Mouse (Mus musculus) neural tube, embryonic 15.5 days (tissue): ENCODE measurements around the gene Dlg2. TPM values are rescaled to one million over a fixed set of nuclear protein-coding genes. Genes with fewer than 3 reads are reported as not detected.

Source experiments
- ATAC-seq: fragments of 200-750 bp; cut with Nextera tagmentation; 2 replicates; pipeline ENCODE4 v1.8.0; 2017; ENCODE audit warnings: mild to moderate bottlenecking, moderate TSS enrichment, moderate library complexity; ENCODE audit not compliant: low FRiP score
- H3K27ac ChIP-seq: fragments of 300-500 bp; sonication (generic); replicated peaks from 2 replicates; pipeline ENCODE4 v1.5.1; 2015; ENCODE audit warnings: mild to moderate bottlenecking, inconsistent platforms
- H3K27me3 ChIP-seq: fragments of 300-500 bp; sonication (generic); replicated peaks from 2 replicates; pipeline ENCODE4 v1.6.1; 2015; ENCODE audit warnings: inconsistent platforms
- H3K36me3 ChIP-seq: fragments of 300-500 bp; sonication (generic); 2 replicates; pipeline ENCODE4 v1.6.1; 2015; ENCODE audit warnings: inconsistent platforms
- H3K4me1 ChIP-seq: fragments of 300-500 bp; sonication (generic); 2 replicates; pipeline ENCODE4 v1.6.1; 2015; ENCODE audit warnings: inconsistent platforms
- H3K4me2 ChIP-seq: fragments of 300-500 bp; sonication (generic); 2 replicates; pipeline ENCODE4 v1.6.1; 2015; ENCODE audit warnings: inconsistent platforms, mild to moderate bottlenecking, moderate library complexity
- H3K4me3 ChIP-seq: fragments of 300-500 bp; sonication (generic); replicated peaks from 2 replicates; pipeline ENCODE4 v1.5.1; 2015; ENCODE audit warnings: mild to moderate bottlenecking, inconsistent platforms
- H3K9ac ChIP-seq: fragments of 300-500 bp; sonication (generic); replicated peaks from 2 replicates; pipeline ENCODE4 v1.6.1; 2015; ENCODE audit warnings: mild to moderate bottlenecking, inconsistent platforms
- H3K9me3 ChIP-seq: fragments of 300-500 bp; sonication (generic); replicated peaks from 2 replicates; pipeline ENCODE4 v1.6.1; 2016; ENCODE audit warnings: inconsistent platforms
- WGBS: fragments of 180-500 bp; shearing (Covaris S2); methylation state at CpG from one replicate; pipeline ENCODE4 v1.1.7; 2015; ENCODE audit warnings: mixed read lengths; 5-methylcytosine and 5-hydroxymethylcytosine counted together
- polyA plus RNA-seq: library from polyadenylated mRNA; unstranded; fragments of >200 nt; fragmentation: Nextera tagmentation; extraction: Ambion mirVana; gene quantifications from 2 replicates; pipeline ENCODE4 v1.2.1, GENCODE M21; 2015

The Dlg2 gene
- polyA plus RNA-seq, 1 experiment from 2014 or later = 29.9 TPM

DNA sequence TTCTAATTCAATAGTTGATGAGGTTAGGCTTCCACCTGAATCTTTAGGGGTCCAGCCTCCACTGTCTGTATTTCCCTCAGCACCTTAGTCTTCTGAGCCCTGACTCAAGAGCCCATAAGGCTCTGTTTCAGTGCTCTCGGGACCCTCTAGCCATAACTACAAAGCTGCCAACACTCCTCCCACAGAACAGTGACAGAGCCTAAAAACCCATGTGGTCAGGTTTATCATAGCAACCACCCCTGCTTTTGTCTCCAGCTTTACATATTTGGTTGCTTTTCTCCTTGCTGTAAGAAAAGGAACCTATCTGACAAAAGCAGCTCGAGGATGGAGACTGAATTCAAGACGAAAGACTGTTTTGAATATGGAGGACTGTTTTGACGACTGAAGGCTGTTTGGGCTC, 765.2 kb downstream of the Dlg2 start:
- H3K4me2 ChIP-seq = no peak overlapping the region
- no peak overlapping the region for H3K4me3 ChIP-seq
- no peaks in the 10 kb centered on the region for H3K27me3 ChIP-seq
- no peaks in the 10 kb centered on the region for H3K36me3 ChIP-seq
- 83% methylated on average over 4 of the region's 4 CpGs for WGBS
- no peaks in the 10 kb centered on the region for H3K9me3 ChIP-seq
- H3K27ac ChIP-seq = no peak overlapping the region
- no peaks in the 10 kb centered on the region for H3K4me1 ChIP-seq
- ATAC-seq = no peak
- no peak overlapping the region for H3K9ac ChIP-seq

DNA sequence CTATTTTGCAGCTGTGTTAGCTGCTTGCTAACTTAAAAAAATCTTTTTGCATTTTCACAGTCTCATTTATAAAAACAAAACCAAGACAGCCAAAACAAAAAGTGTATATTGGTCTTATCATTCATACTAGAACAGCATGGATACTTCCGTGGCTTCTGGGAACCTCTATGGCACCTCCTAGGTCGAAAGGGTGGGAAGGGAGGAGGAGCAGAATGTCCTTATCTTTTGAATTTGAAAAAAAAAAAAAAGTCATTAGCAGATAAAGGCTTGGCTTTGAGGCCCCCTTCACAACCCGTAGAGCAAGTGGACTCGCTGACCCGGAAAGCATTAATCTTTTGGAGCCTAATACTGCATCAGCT, 785.2 kb downstream of the Dlg2 start:
- H3K27ac ChIP-seq = peak overlapping the region; percentile 71

DNA sequence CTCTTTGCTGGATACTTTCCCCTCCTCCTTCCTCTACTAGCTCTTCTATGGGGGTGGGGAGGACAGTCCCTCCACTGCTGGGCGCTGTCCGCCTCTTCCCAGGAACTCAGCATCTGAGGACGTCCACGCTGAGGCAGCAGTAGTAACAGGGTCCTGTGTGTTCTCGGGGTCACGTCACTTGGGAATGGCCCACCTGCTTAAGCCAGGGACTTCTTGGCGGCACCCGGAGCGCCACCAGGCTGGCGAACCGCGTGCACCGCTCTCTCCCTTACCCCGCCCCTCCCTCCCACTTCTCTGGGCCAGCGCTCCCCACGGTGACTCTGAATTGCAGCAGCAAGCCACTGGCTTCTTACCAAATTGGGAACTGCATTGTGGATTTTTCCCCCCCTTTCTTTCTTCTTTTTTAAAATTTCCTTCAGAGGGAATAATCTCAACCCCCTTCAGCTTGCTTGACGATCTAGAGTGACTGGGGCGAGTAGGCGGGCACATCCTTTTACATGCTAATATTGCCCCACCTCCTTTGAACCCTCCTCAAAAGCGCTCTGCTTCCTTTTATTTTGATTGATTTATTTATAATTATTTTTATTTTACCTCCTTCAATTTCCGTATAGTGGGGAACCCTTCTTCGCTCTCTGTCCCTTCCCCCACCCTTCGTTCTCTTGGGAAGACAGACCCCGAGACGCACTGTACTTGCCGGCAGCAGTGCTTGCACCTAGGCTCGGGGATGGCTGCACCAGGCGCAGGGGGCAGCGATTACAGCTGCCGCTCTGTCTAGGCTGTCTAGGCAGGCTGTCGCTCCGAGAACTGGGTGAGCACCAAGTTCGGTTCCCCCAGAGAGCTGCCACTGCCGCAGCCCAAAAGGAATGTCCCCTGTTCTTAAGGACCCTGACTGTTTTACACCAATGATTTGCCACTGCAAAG, 785.8 kb downstream of the Dlg2 start:
- Histone ChIP-seq H3K4me2 (peak overlapping the region; percentile 79), H3K9me3 (no peaks in the 10 kb centered on the region), H3K36me3 (no peaks in the 10 kb centered on the region), H3K4me3 (peak overlapping the region; percentile 63), H3K9ac (peak overlapping the region; percentile 61), H3K27ac (peak overlapping the region; percentile 71), H3K27me3 (no peaks in the 10 kb centered on the region), H3K4me1 (peaks cover 13% of the 10 kb centered on the region)
- ATAC-seq = peak; percentile 89
- under 1% methylated on average over 34 of the region's 34 CpGs for WGBS

More for the DNA sequence above, 785.2 kb downstream of the Dlg2 start:
- peak overlapping the region; percentile 63 for H3K4me3 ChIP-seq
- under 1% methylated on average over 5 of the region's 5 CpGs for WGBS
- ATAC-seq = no peak; the same call in 1 of the 2 replicates
- H3K9ac ChIP-seq = peak overlapping the region; percentile 61; the same call in 1 of the 2 replicates
- H3K27me3 ChIP-seq = no peaks in the 10 kb centered on the region
- H3K4me1 ChIP-seq = peaks cover 13% of the 10 kb centered on the region
- H3K9me3 ChIP-seq = no peaks in the 10 kb centered on the region
- H3K36me3 ChIP-seq = no peaks in the 10 kb centered on the region
- H3K4me2 ChIP-seq = peak overlapping the region; percentile 79

DNA sequence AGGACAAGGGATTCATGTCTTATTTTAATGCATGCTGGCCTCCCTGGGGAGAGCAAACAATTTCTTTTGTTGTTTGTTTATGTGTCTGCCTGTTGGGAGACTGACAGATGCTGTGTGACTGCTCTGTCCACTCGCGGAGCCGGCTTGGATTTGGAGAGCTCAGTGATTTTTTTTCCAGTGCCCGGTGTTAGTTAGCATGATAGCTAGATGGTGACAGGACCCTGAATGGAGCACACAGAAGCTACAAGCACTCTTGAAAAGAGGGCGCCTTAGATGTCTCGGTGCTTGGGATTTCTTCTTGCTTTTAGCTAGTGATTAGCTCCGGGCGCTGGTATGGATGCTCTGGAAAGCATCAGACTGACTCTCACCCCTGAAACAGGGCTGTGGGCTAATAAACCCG, 786.5 kb downstream of the Dlg2 start:
- Histone ChIP-seq H3K9me3 (no peaks in the 10 kb centered on the region), H3K27ac (peak overlapping the region; percentile 71)

DNA sequence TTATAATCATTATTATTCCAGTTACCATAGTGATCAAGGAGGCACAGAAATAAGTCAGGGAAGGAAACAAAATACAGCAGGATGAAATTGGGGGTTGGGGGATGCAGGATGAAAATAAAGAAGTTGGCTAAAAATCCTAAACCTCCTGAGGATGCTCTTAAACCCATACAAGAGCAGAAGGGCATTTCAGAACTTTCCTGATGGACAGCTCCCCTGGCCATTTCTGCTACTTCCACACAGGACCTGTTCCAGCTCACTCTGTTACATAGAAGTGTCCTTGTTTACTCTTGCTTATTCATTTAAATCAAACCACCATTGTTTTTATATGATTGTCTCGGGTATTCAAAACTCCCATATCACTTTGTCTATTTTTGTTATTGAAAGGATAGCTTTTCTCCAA, 791.3 kb downstream of the Dlg2 start:
- Histone ChIP-seq H3K9ac (no peak overlapping the region), H3K27me3 (no peaks in the 10 kb centered on the region), H3K4me1 (peaks cover 6% of the 10 kb centered on the region; the same call in 1 of the 2 replicates), H3K4me2 (no peak overlapping the region), H3K4me3 (no peak overlapping the region), H3K36me3 (no peaks in the 10 kb centered on the region), H3K9me3 (no peaks in the 10 kb centered on the region), H3K27ac (no peak overlapping the region)
- WGBS = 47% methylated on average over 1 of the region's 1 CpGs
- ATAC-seq = no peak

More for the DNA sequence above, 786.5 kb downstream of the Dlg2 start:
- WGBS = 3% methylated on average over 9 of the region's 9 CpGs
- Histone ChIP-seq H3K4me3 (peak overlapping the region; percentile 63), H3K4me2 (peak overlapping the region; percentile 79), H3K9ac (peak overlapping the region; percentile 61), H3K4me1 (peaks cover 13% of the 10 kb centered on the region), H3K27me3 (no peaks in the 10 kb centered on the region), H3K36me3 (no peaks in the 10 kb centered on the region)
- peak; percentile 61; the same call in 1 of the 2 replicates for ATAC-seq

DNA sequence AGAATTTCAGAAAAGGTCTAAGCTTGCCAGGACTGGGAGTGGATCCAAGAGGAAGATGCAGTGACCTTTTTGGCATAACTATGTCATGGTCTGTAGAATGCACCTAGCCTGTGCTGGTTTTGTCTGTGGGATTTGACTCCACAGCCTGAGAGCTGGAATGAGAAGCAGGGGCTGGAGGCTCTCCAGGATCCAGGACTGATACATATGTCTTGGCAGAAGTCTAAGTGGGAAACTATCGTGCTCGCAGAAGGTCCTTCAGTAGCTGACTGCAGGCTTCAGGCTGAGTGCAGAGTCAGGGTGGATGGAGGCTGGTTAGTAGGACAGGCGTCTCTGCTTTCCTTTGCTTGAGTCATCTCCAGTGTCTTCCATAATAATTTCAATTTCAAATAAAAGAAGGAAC, 807.7 kb downstream of the Dlg2 start:
- Histone ChIP-seq H3K4me2 (no peak overlapping the region), H3K27ac (no peak overlapping the region), H3K9me3 (no peaks in the 10 kb centered on the region), H3K36me3 (no peaks in the 10 kb centered on the region), H3K27me3 (no peaks in the 10 kb centered on the region), H3K4me1 (no peaks in the 10 kb centered on the region), H3K9ac (no peak overlapping the region), H3K4me3 (no peak overlapping the region)
- ATAC-seq = no peak
- WGBS = 97% methylated on average over 3 of the region's 3 CpGs

DNA sequence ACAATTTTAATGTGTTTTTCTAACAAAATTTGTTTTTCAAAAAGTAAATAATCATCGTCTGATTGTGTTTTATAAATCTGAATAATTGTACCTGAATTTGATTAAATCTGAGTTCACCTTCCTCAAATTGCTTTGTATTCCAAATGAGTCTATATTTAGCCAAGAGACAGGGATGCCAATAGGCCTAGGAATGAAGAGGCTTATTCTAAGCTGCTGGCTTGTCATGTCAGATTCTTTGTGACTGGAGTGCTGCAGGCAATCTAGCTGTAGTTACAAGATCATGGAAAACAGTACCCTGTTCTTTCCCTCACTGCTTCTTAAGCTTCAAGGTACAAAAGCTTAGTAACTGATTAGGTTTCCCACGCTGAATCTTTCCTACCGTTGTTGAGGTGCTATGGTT, 811.9 kb downstream of the Dlg2 start:
- H3K4me3 ChIP-seq = no peak overlapping the region
- ATAC-seq = no peak
- no peak overlapping the region for H3K27ac ChIP-seq
- no peak overlapping the region for H3K9ac ChIP-seq
- no peaks in the 10 kb centered on the region for H3K4me1 ChIP-seq
- H3K4me2 ChIP-seq = no peak overlapping the region
- H3K27me3 ChIP-seq = no peaks in the 10 kb centered on the region
- no peaks in the 10 kb centered on the region for H3K36me3 ChIP-seq
- WGBS = 76% methylated on average over 3 of the region's 3 CpGs
- H3K9me3 ChIP-seq = no peaks in the 10 kb centered on the region

DNA sequence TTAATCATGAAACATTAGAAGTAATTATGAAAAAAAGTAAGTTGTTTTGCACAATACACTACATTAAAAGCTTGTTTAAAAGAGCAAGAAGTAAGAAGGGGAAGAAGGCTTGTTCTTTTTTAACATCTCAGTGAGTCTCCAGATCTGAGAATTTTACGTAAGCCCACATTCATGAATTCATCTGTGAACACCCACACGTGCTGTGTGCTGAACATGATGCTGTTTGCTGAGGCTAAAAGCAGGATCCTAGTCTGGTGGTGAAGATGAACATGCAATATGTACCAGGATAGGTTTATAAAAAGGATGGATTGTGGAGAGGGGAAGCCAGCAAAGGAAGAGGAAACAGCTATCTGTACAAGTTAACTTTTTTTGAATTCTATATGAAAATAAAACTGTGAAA, 819.7 kb downstream of the Dlg2 start:
- no peak overlapping the region for H3K4me3 ChIP-seq
- no peak overlapping the region for H3K27ac ChIP-seq
- no peak overlapping the region for H3K4me2 ChIP-seq
- H3K36me3 ChIP-seq = no peaks in the 10 kb centered on the region
- H3K9me3 ChIP-seq = no peaks in the 10 kb centered on the region
- no peak for ATAC-seq
- H3K9ac ChIP-seq = no peak overlapping the region
- H3K4me1 ChIP-seq = no peaks in the 10 kb centered on the region
- 87% methylated on average over 2 of the region's 2 CpGs for WGBS
- H3K27me3 ChIP-seq = no peaks in the 10 kb centered on the region

DNA sequence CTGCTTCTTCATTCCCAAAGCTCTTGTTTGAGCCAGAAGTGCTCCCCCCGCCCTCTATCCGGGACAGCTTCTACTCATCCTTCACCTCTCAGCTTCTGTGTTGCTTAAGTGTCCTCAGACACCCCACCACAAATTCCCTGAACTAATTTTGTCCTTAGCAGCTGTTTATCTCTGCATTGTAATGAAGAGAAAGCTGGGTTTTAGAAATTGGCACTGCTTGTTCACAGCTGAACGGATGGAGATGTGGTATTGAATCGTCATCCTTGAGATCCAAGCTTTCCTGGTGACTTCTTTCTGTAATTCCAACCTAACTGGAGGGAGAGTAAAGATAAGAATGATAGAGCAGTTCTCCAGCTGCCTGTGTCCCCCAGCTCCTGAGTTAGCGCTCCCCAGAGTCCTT, 834.7 kb downstream of the Dlg2 start:
- WGBS = 87% methylated on average over 5 of the region's 5 CpGs
- H3K27me3 ChIP-seq = no peaks in the 10 kb centered on the region
- H3K27ac ChIP-seq = no peak overlapping the region
- H3K4me3 ChIP-seq = no peak overlapping the region
- H3K4me1 ChIP-seq = no peaks in the 10 kb centered on the region
- no peak overlapping the region for H3K9ac ChIP-seq
- no peak for ATAC-seq
- no peaks in the 10 kb centered on the region for H3K36me3 ChIP-seq
- no peak overlapping the region for H3K4me2 ChIP-seq
- no peaks in the 10 kb centered on the region for H3K9me3 ChIP-seq

DNA sequence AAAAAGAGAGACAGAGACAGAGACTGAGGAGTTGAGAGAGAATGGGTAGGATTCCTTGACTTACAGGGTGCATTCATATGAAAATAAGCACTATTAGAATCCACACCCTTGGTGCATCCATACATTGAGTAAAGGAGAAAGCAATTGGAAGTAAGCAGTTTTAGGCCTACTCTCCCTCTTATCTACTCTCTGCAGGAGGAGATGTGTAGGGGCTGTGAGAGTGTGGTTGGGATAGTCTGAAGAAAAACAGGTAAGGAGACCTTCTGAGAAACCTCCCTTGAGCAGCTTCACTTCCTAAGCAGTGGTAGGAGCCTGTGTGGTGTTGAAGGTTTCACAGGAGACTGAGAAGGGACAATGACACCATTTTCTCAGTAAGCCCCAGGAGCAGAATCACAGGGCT, 868.6 kb downstream of the Dlg2 start:
- H3K27me3 ChIP-seq = no peaks in the 10 kb centered on the region
- H3K36me3 ChIP-seq = no peaks in the 10 kb centered on the region
- no peaks in the 10 kb centered on the region for H3K4me1 ChIP-seq
- H3K9ac ChIP-seq = no peak overlapping the region
- no peak overlapping the region for H3K4me2 ChIP-seq
- H3K9me3 ChIP-seq = no peaks in the 10 kb centered on the region
- H3K27ac ChIP-seq = no peak overlapping the region
- H3K4me3 ChIP-seq = no peak overlapping the region
- ATAC-seq = no peak

DNA sequence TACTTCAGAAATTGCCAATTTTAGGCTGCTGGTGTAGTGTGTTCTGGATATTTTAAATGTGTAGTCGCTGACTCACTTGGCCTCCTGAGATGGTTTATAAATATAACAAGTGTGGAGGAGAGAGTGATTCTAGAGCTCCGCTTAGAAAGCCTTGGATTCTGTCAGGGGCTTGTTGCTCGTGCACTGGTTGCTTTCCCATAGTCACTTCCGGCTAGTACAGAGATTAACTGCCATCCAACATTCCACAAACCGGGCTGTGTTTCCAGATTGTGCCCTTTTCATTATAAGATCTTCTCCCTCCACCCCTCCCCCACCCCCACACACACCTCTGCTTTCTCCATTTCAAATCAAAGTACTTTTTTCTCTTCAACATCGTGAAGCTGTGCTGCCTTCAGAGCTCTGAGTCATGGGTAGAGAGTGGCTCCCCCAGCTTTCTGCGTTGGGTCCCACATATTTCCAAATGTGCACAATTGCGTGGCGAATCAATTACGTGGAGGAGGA, 893.4 kb downstream of the Dlg2 start:
- H3K9me3 ChIP-seq = no peaks in the 10 kb centered on the region
- 57% methylated on average over 10 of the region's 10 CpGs for WGBS
- no peak overlapping the region for H3K9ac ChIP-seq
- H3K36me3 ChIP-seq = no peaks in the 10 kb centered on the region
- H3K4me2 ChIP-seq = no peak overlapping the region
- H3K4me1 ChIP-seq = no peaks in the 10 kb centered on the region
- H3K27ac ChIP-seq = no peak overlapping the region
- no peaks in the 10 kb centered on the region for H3K27me3 ChIP-seq
- ATAC-seq = no peak
- H3K4me3 ChIP-seq = no peak overlapping the region

DNA sequence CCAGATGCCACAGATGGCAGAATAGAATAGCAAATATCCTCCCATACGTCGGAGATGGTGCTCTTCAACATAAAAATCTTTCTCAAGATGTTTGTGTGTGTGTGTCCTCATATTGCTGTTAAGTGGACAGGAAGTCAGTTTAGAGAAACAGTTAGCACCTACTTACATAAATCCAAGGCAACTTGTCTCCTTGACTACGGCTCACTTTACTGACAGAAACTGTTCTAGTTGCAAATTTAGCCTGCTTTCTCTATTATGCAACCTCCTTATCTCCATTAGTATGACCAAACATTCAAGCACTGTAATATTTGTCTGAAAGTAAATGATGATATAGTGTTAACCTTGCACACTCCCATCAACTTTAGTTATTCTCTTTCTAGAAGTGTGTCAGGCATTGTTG, 905.8 kb downstream of the Dlg2 start:
- ATAC-seq = no peak
- H3K9me3 ChIP-seq = no peaks in the 10 kb centered on the region

More for the DNA sequence above, 905.8 kb downstream of the Dlg2 start:
- no peak overlapping the region for H3K9ac ChIP-seq
- no peak overlapping the region for H3K4me2 ChIP-seq
- no peaks in the 10 kb centered on the region for H3K4me1 ChIP-seq
- H3K27me3 ChIP-seq = no peaks in the 10 kb centered on the region
- H3K4me3 ChIP-seq = no peak overlapping the region
- H3K27ac ChIP-seq = no peak overlapping the region
- WGBS = 82% methylated on average over 3 of the region's 3 CpGs
- H3K36me3 ChIP-seq = no peaks in the 10 kb centered on the region
